Mouse (Mus musculus) megakaryocyte, embryonic 14.5 days (primary cell): ENCODE results near the gene Klhl29.

Source experiments
- FLI1 ChIP-seq: IDR thresholded peaks from 2 replicates; pipeline ENCODE4 v1.6.1; 2012; ENCODE audit warnings: low read length, inconsistent platforms, mixed read lengths
- GATA1 ChIP-seq: IDR thresholded peaks from 3 replicates; pipeline ENCODE4 v1.6.1; 2012; ENCODE audit warnings: mixed read lengths, low read length, inconsistent platforms, borderline replicate concordance

- TF ChIP-seq GATA1 (no peak), FLI1 (no peak)
These were observed 274.0 kb downstream of the Klhl29 start for GRCm38 (mm10) chr12:5101411-5102024.
